Mouse (Mus musculus) heart, adult 10 weeks (tissue): Measurements from ENCODE around the gene 4930474N05Rik. TPM values are rescaled to one million over a fixed set of nuclear protein-coding genes. Genes with fewer than 3 reads are reported as not detected.

Experiments
- polyA plus RNA-seq: library from polyadenylated mRNA; stranded (reverse); fragments of 350-450 nt; fragmentation: Illumina TruSeq; extraction: RNeasy Lipid Tissue Mini Kit (QIAGEN cat#74804); gene quantifications from one replicate; pipeline ENCODE4 v1.2.3, GENCODE M21; 2014; ENCODE audit warnings: low read depth, low replicate concordance

Gene 4930474N05Rik
- not detected for polyA plus RNA-seq

GRCm38 (mm10) chr14:36094617-36095016 lies at the start of gene 4930474N05Rik:
Gene 4930474N05Rik (plus strand): TSS chr14:36094917.

